Mouse (Mus musculus) heart, embryonic 13.5 days (tissue): ENCODE measurements around the gene Cradd. TPM values are rescaled to one million over a fixed set of nuclear protein-coding genes. Genes with fewer than 3 reads are reported as not detected.
A peak's percentile ranks its signal among the peaks of the same experiment; 100 is the strongest.

Experiments
- ATAC-seq: fragments of 200-750 bp; cut with Nextera tagmentation; 2 replicates; pipeline ENCODE4 v1.8.0; 2017; ENCODE audit warnings: moderate TSS enrichment; ENCODE audit not compliant: insufficient number of reproducible peaks, low FRiP score, low TSS enrichment; ENCODE audit errors: extremely low read depth
- H3K27ac ChIP-seq: fragments of 300-500 bp; sonication (generic); replicated peaks from 2 replicates; pipeline ENCODE4 v1.5.1; 2015; ENCODE audit warnings: moderate library complexity, mild to moderate bottlenecking, inconsistent platforms
- H3K27me3 ChIP-seq: fragments of 300-500 bp; sonication (generic); replicated peaks from 2 replicates; pipeline ENCODE4 v1.6.1; 2015; ENCODE audit warnings: mild to moderate bottlenecking, inconsistent platforms
- H3K36me3 ChIP-seq: fragments of 300-500 bp; sonication (generic); 2 replicates; pipeline ENCODE4 v1.6.1; 2015; ENCODE audit warnings: mild to moderate bottlenecking, inconsistent platforms
- H3K4me1 ChIP-seq: fragments of 300-500 bp; sonication (generic); 2 replicates; pipeline ENCODE4 v1.6.1; 2015; ENCODE audit warnings: inconsistent platforms
- H3K4me2 ChIP-seq: fragments of 300-500 bp; sonication (generic); 2 replicates; pipeline ENCODE4 v1.6.1; 2015; ENCODE audit warnings: inconsistent platforms, mild to moderate bottlenecking, moderate library complexity
- H3K4me3 ChIP-seq: fragments of 300-500 bp; sonication (generic); 2 replicates; pipeline ENCODE4 v1.5.1; 2015; ENCODE audit warnings: moderate library complexity, mild to moderate bottlenecking, inconsistent platforms
- H3K9ac ChIP-seq: fragments of 300-500 bp; sonication (generic); 2 replicates; pipeline ENCODE4 v1.6.1; 2015; ENCODE audit warnings: inconsistent platforms, mild to moderate bottlenecking, moderate library complexity
- H3K9me3 ChIP-seq: fragments of 300-500 bp; sonication (generic); 2 replicates; pipeline ENCODE4 v1.6.1; 2016; ENCODE audit warnings: inconsistent platforms
- WGBS: fragments of 180-500 bp; shearing (Covaris S2); methylation state at CpG from one replicate; pipeline ENCODE4 v1.1.7; 2015; ENCODE audit warnings: mixed read lengths; 5-methylcytosine and 5-hydroxymethylcytosine counted together
- polyA plus RNA-seq: library from polyadenylated mRNA; unstranded; fragments of >200 nt; fragmentation: Nextera tagmentation; extraction: Ambion mirVana; gene quantifications from 2 replicates; pipeline ENCODE4 v1.2.1, GENCODE M21; 2015

Cradd gene
- polyA plus RNA-seq, 1 experiment from 2014 or later: 8.6 TPM

- no peaks in the 10 kb centered on the region for H3K27me3 ChIP-seq
- no peak overlapping the region for H3K4me3 ChIP-seq
- H3K27ac ChIP-seq: no peak overlapping the region
- peaks cover 62% of the 10 kb centered on the region for H3K4me1 ChIP-seq
- no peak overlapping the region for H3K4me2 ChIP-seq
- ATAC-seq: no peak
- no peaks in the 10 kb centered on the region for H3K9me3 ChIP-seq
- H3K36me3 ChIP-seq: no peaks in the 10 kb centered on the region
- WGBS: 63% methylated on average over 19 of the region's 19 CpGs
- no peak overlapping the region for H3K9ac ChIP-seq
Measured at GRCm38 (mm10) chr10:95315801-95316474, 8.0 kb downstream of the Cradd start.

- H3K27ac ChIP-seq: no peak overlapping the region
- no peak for ATAC-seq
- no peak overlapping the region for H3K4me2 ChIP-seq
- WGBS: 92% methylated on average over 11 of the region's 11 CpGs
- H3K9me3 ChIP-seq: no peaks in the 10 kb centered on the region
- H3K9ac ChIP-seq: no peak overlapping the region
- H3K36me3 ChIP-seq: no peaks in the 10 kb centered on the region
- no peaks in the 10 kb centered on the region for H3K27me3 ChIP-seq
- H3K4me1 ChIP-seq: peaks cover 65% of the 10 kb centered on the region
- no peak overlapping the region for H3K4me3 ChIP-seq
Measured at GRCm38 (mm10) chr10:95315321-95315720, 8.6 kb downstream of the Cradd start.

- Histone ChIP-seq H3K4me2 (peak overlapping the region; percentile 34), H3K4me3 (no peak overlapping the region), H3K27ac (peak overlapping the region; percentile 90), H3K4me1 (peaks cover 76% of the 10 kb centered on the region), H3K36me3 (no peaks in the 10 kb centered on the region), H3K9me3 (no peaks in the 10 kb centered on the region), H3K9ac (0 out of 2 replicates have a peak overlapping the region, but pooled peaks have one; percentile 25), H3K27me3 (no peaks in the 10 kb centered on the region)
- 15% methylated on average over 5 of the region's 5 CpGs for WGBS
- ATAC-seq: no peak
Measured at GRCm38 (mm10) chr10:95314019-95314418, 9.9 kb downstream of the Cradd start.

GRCm38 (mm10) chr10:95313524-95313923, 10.4 kb downstream of the Cradd start:
- Histone ChIP-seq H3K9me3 (no peaks in the 10 kb centered on the region), H3K4me2 (peak overlapping the region; percentile 34), H3K27ac (peak overlapping the region; percentile 90), H3K27me3 (no peaks in the 10 kb centered on the region), H3K4me1 (peaks cover 76% of the 10 kb centered on the region), H3K9ac (0 out of 2 replicates have a peak overlapping the region, but pooled peaks have one; percentile 25), H3K36me3 (no peaks in the 10 kb centered on the region), H3K4me3 (no peak overlapping the region)
- ATAC-seq: peak; percentile 49; the same call in 1 of the 2 replicates
- WGBS: 31% methylated on average over 9 of the region's 9 CpGs

GRCm38 (mm10) chr10:95310688-95311441, 13.1 kb downstream of the Cradd start:
- Histone ChIP-seq H3K4me1 (peaks cover 67% of the 10 kb centered on the region), H3K9ac (no peak overlapping the region), H3K27ac (no peak overlapping the region), H3K9me3 (no peaks in the 10 kb centered on the region), H3K4me2 (peak overlapping the region; percentile 16; the same call in 1 of the 2 replicates), H3K4me3 (no peak overlapping the region), H3K36me3 (no peaks in the 10 kb centered on the region), H3K27me3 (no peaks in the 10 kb centered on the region)
- WGBS: 33% methylated on average over 21 of the region's 21 CpGs
- no peak for ATAC-seq

- H3K4me1 ChIP-seq: peaks cover 65% of the 10 kb centered on the region
- H3K4me3 ChIP-seq: no peak overlapping the region
- 42% methylated on average over 13 of the region's 13 CpGs for WGBS
- no peak overlapping the region for H3K4me2 ChIP-seq
- no peaks in the 10 kb centered on the region for H3K36me3 ChIP-seq
- H3K9ac ChIP-seq: no peak overlapping the region; the same call in 1 of the 2 replicates
- no peaks in the 10 kb centered on the region for H3K27me3 ChIP-seq
- ATAC-seq: no peak
- no peaks in the 10 kb centered on the region for H3K9me3 ChIP-seq
- no peak overlapping the region for H3K27ac ChIP-seq
Measured at GRCm38 (mm10) chr10:95309412-95310322, 14.3 kb downstream of the Cradd start.

GRCm38 (mm10) chr10:95308991-95309390, 14.9 kb downstream of the Cradd start:
- WGBS: 73% methylated on average over 12 of the region's 12 CpGs
- Histone ChIP-seq H3K4me1 (peaks cover 65% of the 10 kb centered on the region), H3K36me3 (no peaks in the 10 kb centered on the region), H3K9ac (no peak overlapping the region), H3K27ac (no peak overlapping the region), H3K4me3 (no peak overlapping the region), H3K9me3 (no peaks in the 10 kb centered on the region), H3K27me3 (no peaks in the 10 kb centered on the region), H3K4me2 (no peak overlapping the region)
- no peak for ATAC-seq

- Histone ChIP-seq H3K4me1 (peaks cover 55% of the 10 kb centered on the region), H3K4me3 (no peak overlapping the region), H3K27me3 (no peaks in the 10 kb centered on the region), H3K27ac (no peak overlapping the region), H3K9me3 (no peaks in the 10 kb centered on the region), H3K36me3 (no peaks in the 10 kb centered on the region), H3K4me2 (no peak overlapping the region), H3K9ac (no peak overlapping the region)
- no peak for ATAC-seq
- WGBS: 82% methylated on average over 5 of the region's 5 CpGs
Measured at GRCm38 (mm10) chr10:95307916-95308315, 16.0 kb downstream of the Cradd start.

GRCm38 (mm10) chr10:95306824-95307552, 16.9 kb downstream of the Cradd start:
- H3K4me1 ChIP-seq: peaks cover 50% of the 10 kb centered on the region
- H3K36me3 ChIP-seq: no peaks in the 10 kb centered on the region
- WGBS: 46% methylated on average over 11 of the region's 11 CpGs
- peak overlapping the region; percentile 47 for H3K9ac ChIP-seq
- no peak overlapping the region for H3K4me2 ChIP-seq
- no peak for ATAC-seq
- no peaks in the 10 kb centered on the region for H3K9me3 ChIP-seq
- H3K27ac ChIP-seq: no peak overlapping the region
- no peak overlapping the region for H3K4me3 ChIP-seq
- no peaks in the 10 kb centered on the region for H3K27me3 ChIP-seq

GRCm38 (mm10) chr10:95304240-95304639, 19.7 kb downstream of the Cradd start:
- H3K9ac ChIP-seq: no peak overlapping the region
- H3K4me3 ChIP-seq: no peak overlapping the region
- H3K27ac ChIP-seq: no peak overlapping the region
- H3K4me2 ChIP-seq: no peak overlapping the region
- H3K27me3 ChIP-seq: no peaks in the 10 kb centered on the region
- peaks cover 29% of the 10 kb centered on the region for H3K4me1 ChIP-seq
- H3K36me3 ChIP-seq: no peaks in the 10 kb centered on the region
- 35% methylated on average over 4 of the region's 4 CpGs for WGBS
- no peaks in the 10 kb centered on the region for H3K9me3 ChIP-seq
- no peak for ATAC-seq
